In genomic region chr2:169721793-169722326, GRCm38 (mm10) we compare ENCODE assay signal across 14 mouse cellular contexts.
DNase-seq lines count a peak whose midpoint lies in the region; ATAC-seq and TF ChIP-seq lines count a peak whose summit lies in the region.
"Had no signal": no experiment of that assay in that cellular context is flagged by ENCODE, and none has a peak within 500 bp of the region (broad histone marks: within the 10 kb centered on the region; RNA-seq: fewer than 3 reads in every experiment).

No protein-coding gene starts in this region.

- H3K9me3 ChIP-seq in hindbrain, embryonic 14.5 days (ENCODE audit: control insufficient read depth, low read length), result no peaks in the 10 kb centered on the region
- no peaks in the 10 kb centered on the region for H3K9me3 ChIP-seq in midbrain, embryonic 16.5 days (replicated peaks; ENCODE audit: control insufficient read depth, low read length, poor library complexity, severe bottlenecking)
- H3K9me3 ChIP-seq: embryonic facial prominence, embryonic 15.5 days; heart, embryonic 15.5 days; liver, embryonic 12.5 days had no signal

- DNase-seq in kidney, adult 2 months, result peak; percentile 2
- DNase-seq in kidney, postnatal 25 days, result no peak
- DNase-seq in hindbrain, embryonic 14.5 days (ENCODE audit: low spot score), result no peak
- no peak for DNase-seq in ovary, postnatal 14 days (ENCODE audit: low spot score)
- DNase-seq in gastrocnemius, postnatal 14 days, result no peak
- DNase-seq: adrenal gland, postnatal 25 days; forebrain, postnatal 0 days; kidney, adult 11 months; right cerebral cortex, postnatal 25 days had no signal

- H3K9ac ChIP-seq in hindbrain, embryonic 14.5 days, result 0 out of 2 replicates have a peak overlapping the region, but pooled peaks have one; percentile 11
- H3K9ac ChIP-seq in midbrain, embryonic 16.5 days (ENCODE audit: low read depth, low read length), result no peak overlapping the region
- H3K9ac ChIP-seq: embryonic facial prominence, embryonic 15.5 days; forebrain, postnatal 0 days; heart, embryonic 15.5 days; liver, embryonic 12.5 days had no signal

- peak; percentile 24 for ATAC-seq in hindbrain, embryonic 14.5 days (ENCODE audit: low FRiP score)
- ATAC-seq in midbrain, embryonic 16.5 days, result peak; percentile 39; the same call in 1 of the 2 replicates
- ATAC-seq: forebrain, postnatal 0 days; liver, embryonic 12.5 days had no signal

- no peaks in the 10 kb centered on the region for H3K4me1 ChIP-seq in kidney, adult 2 months (ENCODE audit: control insufficient read depth, insufficient read depth, low read length)
- H3K4me1 ChIP-seq in brown adipose tissue, adult 24 weeks (ENCODE audit: control insufficient read depth, insufficient read depth, insufficient read length, low read length), result peaks cover 30% of the 10 kb centered on the region
- H3K4me1 ChIP-seq in hindbrain, embryonic 14.5 days (replicated peaks; ENCODE audit: control insufficient read depth, insufficient read depth, low read length), result peaks cover 31% of the 10 kb centered on the region
- peaks cover 9% of the 10 kb centered on the region for H3K4me1 ChIP-seq in midbrain, embryonic 16.5 days (ENCODE audit: control insufficient read depth, insufficient read depth, low read length)

- intact Hi-C loops in gastrocnemius, postnatal 14 days (cut with DNase I; ENCODE audit: low total_unique reads), result no loop called here

- no peak overlapping the region for H3K4me3 ChIP-seq in kidney, adult 2 months (ENCODE audit: insufficient read depth, low read depth, low read length)
- no peak overlapping the region for H3K4me3 ChIP-seq in brown adipose tissue, adult 24 weeks (ENCODE audit: insufficient read depth, low read depth, low read length)
- no peak overlapping the region for H3K4me3 ChIP-seq in hindbrain, embryonic 14.5 days (replicated peaks; ENCODE audit: low read length)
- H3K4me3 ChIP-seq in midbrain, embryonic 16.5 days (ENCODE audit: low read depth, low read length), result no peak overlapping the region
- H3K4me3 ChIP-seq: embryonic facial prominence, embryonic 15.5 days; heart, embryonic 15.5 days; liver, embryonic 12.5 days had no signal

- no peak for TF ChIP-seq CTCF in kidney, adult 2 months (conservative IDR thresholded peaks at IDR 0.05; ENCODE audit: insufficient read depth, insufficient read length, low read depth, low read length)

- H3K36me3 ChIP-seq in kidney, adult 2 months (ENCODE audit: control insufficient read depth, insufficient read depth, low read length), result no peaks in the 10 kb centered on the region
- H3K36me3 ChIP-seq in hindbrain, embryonic 14.5 days (replicated peaks; ENCODE audit: control insufficient read depth, insufficient read depth), result no peaks in the 10 kb centered on the region
- no peaks in the 10 kb centered on the region for H3K36me3 ChIP-seq in midbrain, embryonic 16.5 days (ENCODE audit: control insufficient read depth, insufficient read depth, low read length)
- H3K36me3 ChIP-seq: embryonic facial prominence, embryonic 15.5 days; heart, embryonic 15.5 days; liver, embryonic 12.5 days had no signal

- peak overlapping the region; percentile 19 for H3K4me2 ChIP-seq in hindbrain, embryonic 14.5 days (replicated peaks)
- no peak overlapping the region; the same call in 1 of the 2 replicates for H3K4me2 ChIP-seq in midbrain, embryonic 16.5 days (ENCODE audit: low read length)
- H3K4me2 ChIP-seq: embryonic facial prominence, embryonic 15.5 days; heart, embryonic 15.5 days; liver, embryonic 12.5 days had no signal

- 44% methylated on average over 18 of the region's 18 CpGs for WGBS in kidney, adult 2 months
- 27% methylated on average over 18 of the region's 18 CpGs for WGBS in hindbrain, embryonic 14.5 days
- 38% methylated on average over 18 of the region's 18 CpGs for WGBS in midbrain, embryonic 16.5 days

- H3K27ac ChIP-seq in kidney, adult 2 months (ENCODE audit: insufficient read depth, low read depth, low read length), result no peak overlapping the region; the same call in 1 of the 2 replicates
- H3K27ac ChIP-seq in brown adipose tissue, adult 24 weeks (replicated peaks; ENCODE audit: low read depth, low read length), result peak overlapping the region; percentile 89
- peak overlapping the region; percentile 63 for H3K27ac ChIP-seq in hindbrain, embryonic 14.5 days
- H3K27ac ChIP-seq in midbrain, embryonic 16.5 days (ENCODE audit: low read length), result no peak overlapping the region
- H3K27ac ChIP-seq: embryonic facial prominence, embryonic 15.5 days; heart, embryonic 15.5 days; liver, embryonic 12.5 days had no signal

- H3K27me3 ChIP-seq in kidney, adult 2 months (replicated peaks; ENCODE audit: control insufficient read depth, insufficient read depth, low read length), result no peaks in the 10 kb centered on the region
- H3K27me3 ChIP-seq in hindbrain, embryonic 14.5 days (ENCODE audit: control insufficient read depth, insufficient read depth, low read length), result no peaks in the 10 kb centered on the region
- H3K27me3 ChIP-seq in midbrain, embryonic 16.5 days (ENCODE audit: control insufficient read depth, insufficient read depth, low read depth, low read length), result no peaks in the 10 kb centered on the region
- H3K27me3 ChIP-seq: embryonic facial prominence, embryonic 15.5 days; heart, embryonic 15.5 days; liver, embryonic 12.5 days had no signal

- TF ChIP-seq POLR2A in kidney, adult 2 months (IDR thresholded peaks at IDR 0.05; ENCODE audit: low read depth, low read length), result no peak

Comparison
In these comparisons a context has a peak if more than half of its experiments do, and no peak if none do; other contexts are left out.
1. H3K27ac ChIP-seq: peak in brown adipose tissue, adult 24 weeks (single experiment) and hindbrain, embryonic 14.5 days (single experiment); none in kidney, adult 2 months (single experiment) and midbrain, embryonic 16.5 days (single experiment).